Mouse (Mus musculus) forebrain, embryonic 15.5 days (tissue): Measurements from ENCODE around the gene Ccdc24. TPM values are rescaled to one million over a fixed set of nuclear protein-coding genes. Genes with fewer than 3 reads are reported as not detected.

ENCODE experiments used
- ATAC-seq: fragments of 200-750 bp; cut with Nextera tagmentation; replicated peaks from 2 replicates; pipeline ENCODE4 v1.8.0; 2017; ENCODE audit warnings: mild to moderate bottlenecking, moderate TSS enrichment, moderate library complexity
- H3K27ac ChIP-seq: fragments of 300-500 bp; sonication (generic); replicated peaks from 2 replicates; pipeline ENCODE4 v1.5.1; 2015; ENCODE audit warnings: mild to moderate bottlenecking, inconsistent platforms
- H3K27me3 ChIP-seq: fragments of 300-500 bp; sonication (generic); 2 replicates; pipeline ENCODE4 v1.6.1; 2015; ENCODE audit warnings: inconsistent platforms
- H3K36me3 ChIP-seq: fragments of 300-500 bp; sonication (generic); 2 replicates; pipeline ENCODE4 v1.6.1; 2015; ENCODE audit warnings: mild to moderate bottlenecking, inconsistent platforms
- H3K4me1 ChIP-seq: fragments of 300-500 bp; sonication (generic); 2 replicates; pipeline ENCODE4 v1.6.1; 2015; ENCODE audit warnings: inconsistent platforms
- H3K4me2 ChIP-seq: fragments of 300-500 bp; sonication (generic); replicated peaks from 2 replicates; pipeline ENCODE4 v1.6.1; 2015; ENCODE audit warnings: mild to moderate bottlenecking, inconsistent platforms
- H3K4me3 ChIP-seq: fragments of 300-500 bp; sonication (generic); 2 replicates; pipeline ENCODE4 v1.5.1; 2015; ENCODE audit warnings: mild to moderate bottlenecking, inconsistent platforms
- H3K9ac ChIP-seq: fragments of 300-500 bp; sonication (generic); replicated peaks from 2 replicates; pipeline ENCODE4 v1.6.1; 2015; ENCODE audit warnings: mild to moderate bottlenecking, inconsistent platforms
- H3K9me3 ChIP-seq: fragments of 300-500 bp; sonication (generic); 2 replicates; pipeline ENCODE4 v1.6.1; 2016; ENCODE audit warnings: inconsistent platforms
- WGBS: fragments of 180-500 bp; shearing (Covaris S2); methylation state at CpG from one replicate; pipeline ENCODE4 v1.1.7; 2015; ENCODE audit warnings: mixed read lengths; 5-methylcytosine and 5-hydroxymethylcytosine counted together
- polyA plus RNA-seq: library from polyadenylated mRNA; unstranded; fragments of >200 nt; fragmentation: Nextera tagmentation; extraction: Ambion mirVana; gene quantifications from 2 replicates; pipeline ENCODE4 v1.2.1, GENCODE M21; 2015

The Ccdc24 gene
- polyA plus RNA-seq, 1 experiment from 2014 or later = 1.7 TPM

DNA sequence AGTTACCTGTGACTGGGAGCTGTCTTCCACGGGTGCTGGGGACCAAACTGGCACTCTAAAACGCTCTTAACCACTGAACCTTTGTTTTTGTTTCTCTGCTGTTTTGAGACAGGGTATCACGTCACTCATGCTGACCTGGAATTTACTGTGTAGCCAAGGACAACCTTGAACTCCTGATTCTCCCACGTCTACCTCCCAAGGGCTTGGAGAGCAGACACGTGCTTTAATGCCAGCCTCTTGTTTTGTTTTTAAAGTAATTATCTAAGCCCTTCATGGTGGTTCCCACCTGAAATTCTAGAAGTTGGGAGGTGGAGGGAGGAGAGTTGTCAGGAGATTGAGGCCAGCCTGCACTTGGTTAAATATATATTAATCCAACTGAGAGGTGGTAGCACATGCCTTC is 55.6 kb downstream of the Ccdc24 start:
- no peaks in the 10 kb centered on the region for H3K36me3 ChIP-seq
- 77% methylated on average over 5 of the region's 5 CpGs for WGBS
- no peaks in the 10 kb centered on the region for H3K9me3 ChIP-seq
- H3K4me1 ChIP-seq = no peaks in the 10 kb centered on the region
- no peak overlapping the region for H3K4me3 ChIP-seq
- H3K9ac ChIP-seq = no peak overlapping the region
- no peak for ATAC-seq
- no peak overlapping the region for H3K27ac ChIP-seq
- H3K27me3 ChIP-seq = no peaks in the 10 kb centered on the region
- H3K4me2 ChIP-seq = no peak overlapping the region

Other genes with a start within 250 kb of the Ccdc24 start
- gene Dmap1, start 190.3 kb downstream of the Ccdc24 start, polyA plus RNA-seq = 78.7 and 81.2 TPM in 2 replicates
- gene Gm12845, start 148.1 kb downstream of the Ccdc24 start, polyA plus RNA-seq = not detected in 2 replicates
- gene Klf17, start 106.9 kb downstream of the Ccdc24 start, polyA plus RNA-seq = not detected in 2 replicates
- 9.0 and 11.3 TPM in 2 replicates for gene Slc6a9, start 38.1 kb downstream of the Ccdc24 start, polyA plus RNA-seq
- gene B4galt2, start 10.9 kb upstream of the Ccdc24 start, polyA plus RNA-seq = 45.2 and 52.6 TPM in 2 replicates
- 460 and 461 TPM in 2 replicates for gene Atp6v0b, start 14.8 kb upstream of the Ccdc24 start, polyA plus RNA-seq
- gene Dph2, start 19.5 kb upstream of the Ccdc24 start, polyA plus RNA-seq = 26.8 and 29.4 TPM in 2 replicates
- 69.3 and 75.5 TPM in 2 replicates for gene Ipo13, start 42.4 kb upstream of the Ccdc24 start, polyA plus RNA-seq
- 0.10 and 0.28 TPM in 2 replicates for gene Artn, start 57.2 kb upstream of the Ccdc24 start, polyA plus RNA-seq